Mouse (Mus musculus): Measurements from ENCODE around the gene Irx3. TPM values are rescaled to one million over a fixed set of nuclear protein-coding genes. Genes with fewer than 3 reads are reported as not detected.

Gene Irx3
- total and polyA plus RNA-seq, 2 experiments from 2014 or later, result 10.6 to 27.2 TPM

DNA sequence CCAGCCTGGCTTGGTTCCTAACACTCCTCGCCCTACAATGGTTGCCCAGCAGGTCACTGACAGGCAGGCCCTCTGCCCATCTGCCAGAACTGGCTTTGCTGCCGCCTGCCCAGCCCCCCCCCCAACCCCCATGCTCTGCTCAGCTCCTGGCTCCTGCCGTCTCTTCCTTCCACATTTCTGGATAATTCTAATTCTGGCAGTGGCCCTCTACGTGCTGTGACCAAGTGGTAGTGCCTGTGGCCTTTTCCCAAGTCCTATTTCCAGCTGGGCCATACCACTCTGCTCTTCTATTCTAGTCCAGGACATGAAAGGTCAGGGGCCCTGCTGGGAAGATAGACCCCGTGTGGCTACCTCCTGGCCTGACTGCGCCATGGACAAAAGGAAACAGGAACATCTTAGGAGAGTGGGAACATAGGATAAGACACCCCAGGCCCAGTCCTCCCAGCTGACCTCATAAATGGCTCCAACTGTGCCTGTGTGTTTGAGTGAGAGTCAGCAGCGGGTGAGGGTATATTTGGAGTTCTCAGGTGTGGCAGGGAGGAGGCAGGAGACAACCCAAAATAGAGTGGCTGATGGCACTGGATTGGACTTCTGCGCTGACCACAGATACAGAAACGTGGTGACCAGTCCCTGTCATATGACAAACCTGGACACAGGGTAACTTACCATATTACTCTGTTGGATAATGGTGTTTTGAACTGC, 14.5 kb downstream of the Irx3 start:
- ATAC-seq (ENCODE audit: low FRiP score) (no peak), DNase-seq (ENCODE audit: low spot score) (peak; percentile 71)
- whole genome bisulfite sequencing, result 73% methylated on average over 9 of the region's 9 CpGs
- H3K4me3 ChIP-seq (ENCODE audit: low read depth, low read length), result no peak overlapping the region
- H3K4me1 ChIP-seq (ENCODE audit: insufficient read depth, low read length), result no peaks in the 10 kb centered on the region
- H3K36me3 ChIP-seq (ENCODE audit: insufficient read depth, low read length), result no peaks in the 10 kb centered on the region
- no peaks in the 10 kb centered on the region for H3K9me3 ChIP-seq (ENCODE audit: low read length)
- H3K9ac ChIP-seq (replicated peaks; ENCODE audit: low read length, poor library complexity, severe bottlenecking), result no peak overlapping the region
- no peak overlapping the region for H3K4me2 ChIP-seq (ENCODE audit: low read depth, low read length, poor library complexity, severe bottlenecking)
- no peak overlapping the region for H3K27ac ChIP-seq (ENCODE audit: low read depth, low read length)
- no peak for TF ChIP-seq CTCF (IDR thresholded peaks at IDR 0.05)
- H3K27me3 ChIP-seq (ENCODE audit: insufficient read depth, low read length), result no peaks in the 10 kb centered on the region; the same call in 1 of the 2 replicates

GRCm38 (mm10) chr8:91782940-91783339, 18.9 kb downstream of the Irx3 start:
- no peaks in the 10 kb centered on the region for H3K4me1 ChIP-seq (ENCODE audit: insufficient read depth, low read length)
- H3K27ac ChIP-seq (ENCODE audit: low read depth, low read length), result no peak overlapping the region
- WGBS, result 90% methylated on average over 5 of the region's 5 CpGs
- no peak for TF ChIP-seq CTCF (IDR thresholded peaks at IDR 0.05)
- no peak for ATAC-seq (ENCODE audit: low FRiP score)
- no peak overlapping the region for H3K9ac ChIP-seq (replicated peaks; ENCODE audit: low read length, poor library complexity, severe bottlenecking)
- H3K9me3 ChIP-seq (ENCODE audit: low read length), result no peaks in the 10 kb centered on the region
- H3K4me2 ChIP-seq (ENCODE audit: low read depth, low read length, poor library complexity, severe bottlenecking), result no peak overlapping the region
- no peak for DNase-seq (ENCODE audit: low spot score)
- H3K27me3 ChIP-seq (ENCODE audit: insufficient read depth, low read length), result no peaks in the 10 kb centered on the region
- H3K4me3 ChIP-seq (ENCODE audit: low read depth, low read length), result no peak overlapping the region
- H3K36me3 ChIP-seq (ENCODE audit: insufficient read depth, low read length), result no peaks in the 10 kb centered on the region

- no peak for TF ChIP-seq CTCF (IDR thresholded peaks at IDR 0.05)
- Histone ChIP-seq H3K27me3 (ENCODE audit: insufficient read depth, low read length) (no peaks in the 10 kb centered on the region), H3K36me3 (ENCODE audit: insufficient read depth, low read length) (no peaks in the 10 kb centered on the region), H3K9ac (replicated peaks; ENCODE audit: low read length, poor library complexity, severe bottlenecking) (no peak overlapping the region), H3K4me1 (ENCODE audit: insufficient read depth, low read length) (no peaks in the 10 kb centered on the region), H3K4me2 (ENCODE audit: low read depth, low read length, poor library complexity, severe bottlenecking) (no peak overlapping the region), H3K27ac (ENCODE audit: low read depth, low read length) (no peak overlapping the region), H3K9me3 (ENCODE audit: low read length) (no peaks in the 10 kb centered on the region), H3K4me3 (ENCODE audit: low read depth, low read length) (no peak overlapping the region)
- no peak for ATAC-seq (ENCODE audit: low FRiP score)
- no peak for DNase-seq (ENCODE audit: low spot score)
- WGBS, result 88% methylated on average over 7 of the region's 7 CpGs
Measured at GRCm38 (mm10) chr8:91782201-91782600, 19.7 kb downstream of the Irx3 start.

GRCm38 (mm10) chr8:91780648-91781047, 21.2 kb downstream of the Irx3 start:
- 69% methylated on average over 3 of the region's 3 CpGs for WGBS
- Histone ChIP-seq H3K27ac (ENCODE audit: low read depth, low read length) (no peak overlapping the region), H3K9ac (replicated peaks; ENCODE audit: low read length, poor library complexity, severe bottlenecking) (no peak overlapping the region), H3K9me3 (ENCODE audit: low read length) (no peaks in the 10 kb centered on the region), H3K36me3 (ENCODE audit: insufficient read depth, low read length) (no peaks in the 10 kb centered on the region), H3K4me2 (ENCODE audit: low read depth, low read length, poor library complexity, severe bottlenecking) (no peak overlapping the region), H3K27me3 (ENCODE audit: insufficient read depth, low read length) (no peaks in the 10 kb centered on the region), H3K4me3 (ENCODE audit: low read depth, low read length) (no peak overlapping the region), H3K4me1 (ENCODE audit: insufficient read depth, low read length) (no peaks in the 10 kb centered on the region)
- no peak for TF ChIP-seq CTCF (IDR thresholded peaks at IDR 0.05)
- ATAC-seq (ENCODE audit: low FRiP score) (no peak), DNase-seq (ENCODE audit: low spot score) (no peak)

DNA sequence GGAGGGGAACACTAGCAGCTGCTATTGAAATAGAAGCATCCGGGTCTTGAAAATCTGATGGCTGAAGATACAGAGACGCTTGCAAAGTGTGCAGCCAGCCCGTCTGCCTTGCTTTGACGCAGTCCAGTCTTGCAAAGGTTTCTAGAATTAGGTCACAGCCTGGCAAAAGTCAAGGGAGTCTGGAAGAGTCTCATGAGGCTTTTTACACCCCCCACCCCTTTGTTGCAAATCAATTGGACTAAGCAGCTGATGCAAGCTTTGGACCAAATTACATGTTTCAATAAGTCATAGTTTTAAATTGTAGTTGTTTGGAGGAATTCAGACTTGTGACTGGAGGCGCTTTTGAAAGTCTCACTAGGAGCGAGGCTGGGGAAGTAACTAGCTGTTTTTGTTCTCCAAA, 33.0 kb downstream of the Irx3 start:
- Histone ChIP-seq H3K9me3 (ENCODE audit: low read length) (no peaks in the 10 kb centered on the region), H3K27me3 (ENCODE audit: insufficient read depth, low read length) (no peaks in the 10 kb centered on the region; the same call in 1 of the 2 replicates), H3K4me3 (ENCODE audit: low read depth, low read length) (no peak overlapping the region), H3K36me3 (ENCODE audit: insufficient read depth, low read length) (no peaks in the 10 kb centered on the region), H3K4me1 (ENCODE audit: insufficient read depth, low read length) (no peaks in the 10 kb centered on the region), H3K4me2 (ENCODE audit: low read depth, low read length, poor library complexity, severe bottlenecking) (no peak overlapping the region), H3K27ac (ENCODE audit: low read depth, low read length) (no peak overlapping the region), H3K9ac (replicated peaks; ENCODE audit: low read length, poor library complexity, severe bottlenecking) (no peak overlapping the region)
- no peak for TF ChIP-seq CTCF (IDR thresholded peaks at IDR 0.05)
- DNase-seq (ENCODE audit: low spot score) (no peak), ATAC-seq (ENCODE audit: low FRiP score) (no peak)
- WGBS, result 88% methylated on average over 6 of the region's 6 CpGs

DNA sequence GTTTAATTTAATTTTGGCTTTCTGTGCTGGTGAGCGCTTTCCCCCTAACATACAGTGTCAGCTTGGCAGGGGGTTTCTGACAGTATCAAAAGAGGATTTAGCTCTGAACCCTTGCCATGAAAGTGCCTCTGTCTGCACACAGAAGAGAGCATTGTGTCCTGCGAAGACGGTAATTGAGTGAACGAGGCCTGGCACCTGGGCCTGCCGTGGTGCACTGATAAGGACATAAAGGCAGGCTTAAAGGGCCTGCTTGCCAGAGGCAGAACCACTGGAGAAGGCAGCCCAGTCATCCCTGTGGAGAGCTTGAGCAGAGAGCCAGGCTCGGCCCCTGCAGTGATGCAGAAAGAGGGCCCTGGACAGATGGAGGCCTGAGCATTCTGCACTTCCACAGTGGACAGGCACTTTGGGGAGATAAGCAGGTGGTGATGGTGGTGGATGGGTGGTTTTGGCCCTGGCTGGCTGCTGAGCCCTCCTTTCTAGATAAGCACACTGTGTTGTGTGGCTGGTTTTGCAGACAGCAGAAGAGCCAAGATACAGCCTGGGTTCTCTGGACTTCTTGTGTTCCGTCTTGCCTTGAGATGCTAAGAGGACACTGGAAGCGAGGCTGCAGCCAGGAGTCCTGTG, 36.3 kb downstream of the Irx3 start:
- Histone ChIP-seq H3K4me3 (ENCODE audit: low read depth, low read length) (no peak overlapping the region), H3K36me3 (ENCODE audit: insufficient read depth, low read length) (no peaks in the 10 kb centered on the region), H3K27me3 (ENCODE audit: insufficient read depth, low read length) (no peaks in the 10 kb centered on the region; the same call in 1 of the 2 replicates), H3K4me2 (ENCODE audit: low read depth, low read length, poor library complexity, severe bottlenecking) (no peak overlapping the region), H3K4me1 (ENCODE audit: insufficient read depth, low read length) (no peaks in the 10 kb centered on the region), H3K9ac (replicated peaks; ENCODE audit: low read length, poor library complexity, severe bottlenecking) (no peak overlapping the region), H3K9me3 (ENCODE audit: low read length) (no peaks in the 10 kb centered on the region), H3K27ac (ENCODE audit: low read depth, low read length) (no peak overlapping the region)
- ATAC-seq (ENCODE audit: low FRiP score), result no peak
- DNase-seq (ENCODE audit: low spot score), result peak; percentile 15
- no peak for TF ChIP-seq CTCF (IDR thresholded peaks at IDR 0.05)
- WGBS, result 34% methylated on average over 8 of the region's 8 CpGs
